Mouse (Mus musculus) ovary, postnatal 10 days (tissue): ENCODE data around the gene H6pd.

Experiments used
- DNase-seq: peaks from one replicate; pipeline ENCODE4 v3.0.0; 2022; ENCODE audit warnings: low spot score

H6pd gene

GRCm38 (mm10) chr4:149975291-149975690 lies 33.5 kb downstream of the H6pd start:
- DNase-seq, result no peak

GRCm38 (mm10) chr4:149971393-149971792 lies 37.4 kb downstream of the H6pd start:
- DNase-seq, result no peak

DNA sequence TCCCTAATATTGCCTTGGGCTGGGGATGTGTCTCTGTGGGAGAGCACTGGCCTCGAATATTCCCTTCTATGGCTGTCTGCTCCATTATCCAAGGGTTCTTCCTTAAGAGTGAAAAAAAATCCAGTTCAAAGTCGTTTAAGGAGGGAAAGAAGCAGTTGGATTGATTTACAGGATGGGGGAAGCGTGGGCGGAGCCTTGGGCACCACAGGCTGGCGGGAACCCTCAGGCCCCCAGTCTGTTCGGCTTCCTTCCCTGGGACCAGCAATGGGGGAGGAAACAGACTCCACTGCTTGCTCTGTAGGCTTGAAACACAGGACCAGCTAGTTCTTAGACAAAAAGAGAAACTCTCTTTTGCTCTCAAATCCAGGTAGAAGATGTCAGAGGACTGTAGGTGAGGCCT lies 40.3 kb downstream of the H6pd start:
- DNase-seq, result no peak

DNA sequence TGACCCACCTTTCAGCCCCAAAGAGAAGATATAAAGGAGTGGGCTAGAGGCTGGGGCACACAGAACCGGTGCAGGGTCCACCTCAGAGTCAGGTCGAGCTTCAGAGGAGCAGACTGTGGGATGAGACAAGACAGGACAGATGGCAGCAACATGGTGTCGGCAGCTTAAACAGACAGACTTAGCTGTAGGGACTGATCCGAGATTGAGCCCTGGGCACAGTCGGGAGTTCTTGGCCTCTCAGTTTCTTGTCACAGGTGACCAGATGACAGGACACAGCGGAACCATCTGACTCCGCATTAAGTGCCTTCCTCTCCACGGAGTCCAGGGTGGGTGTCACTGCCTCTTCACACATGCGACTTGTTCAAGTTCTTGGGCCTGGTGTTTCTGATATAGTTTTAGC lies 41.9 kb downstream of the H6pd start:
- no peak for DNase-seq

DNA sequence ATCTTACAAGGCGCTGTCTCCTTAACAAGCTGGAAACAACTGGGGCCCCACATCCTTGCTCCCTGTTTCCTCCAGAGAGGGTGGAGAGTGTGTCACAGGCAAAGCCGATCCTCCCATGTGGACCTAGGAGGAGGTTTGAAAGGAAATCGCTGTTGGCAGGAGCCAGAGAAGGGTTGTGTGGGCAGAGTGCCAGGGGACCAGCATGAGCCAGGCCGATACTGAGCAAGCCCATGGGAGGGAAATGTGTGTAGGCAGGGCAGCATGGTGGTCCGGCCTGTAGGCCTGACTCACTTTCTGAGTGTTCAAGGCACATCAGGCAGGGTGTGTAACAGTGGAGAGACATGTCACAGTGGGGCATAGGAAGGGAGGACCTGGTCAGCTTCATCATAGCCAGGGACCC lies 42.6 kb downstream of the H6pd start:
- no peak for DNase-seq

- DNase-seq, result no peak
These were observed 43.2 kb downstream of the H6pd start for GRCm38 (mm10) chr4:149965672-149966071.

- no peak for DNase-seq
These were observed 43.6 kb downstream of the H6pd start for GRCm38 (mm10) chr4:149965242-149965641.

- DNase-seq, result no peak
These were observed 44.1 kb downstream of the H6pd start for GRCm38 (mm10) chr4:149964770-149965169.

- no peak for DNase-seq
These were observed 44.5 kb downstream of the H6pd start for GRCm38 (mm10) chr4:149964285-149964684.

DNA sequence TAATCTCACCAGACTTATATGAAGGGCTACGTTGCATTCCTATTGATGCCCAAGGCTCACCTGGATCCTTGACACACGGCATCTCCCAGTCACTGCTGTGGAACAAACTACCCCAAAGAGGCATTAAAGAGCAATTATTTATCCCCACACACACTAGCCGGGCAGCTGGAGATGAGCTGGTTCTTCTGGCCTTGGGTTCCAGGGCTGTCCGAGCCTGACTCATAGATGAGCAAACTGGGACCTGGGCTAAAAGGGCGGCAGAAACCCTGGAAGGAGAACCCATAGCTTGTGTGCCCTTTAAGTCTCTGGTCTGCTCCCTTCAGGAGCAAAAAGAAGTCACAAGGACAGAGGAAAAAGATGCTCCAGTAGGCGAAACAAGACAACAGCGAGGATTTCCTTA lies 48.4 kb downstream of the H6pd start:
- no peak for DNase-seq

DNA sequence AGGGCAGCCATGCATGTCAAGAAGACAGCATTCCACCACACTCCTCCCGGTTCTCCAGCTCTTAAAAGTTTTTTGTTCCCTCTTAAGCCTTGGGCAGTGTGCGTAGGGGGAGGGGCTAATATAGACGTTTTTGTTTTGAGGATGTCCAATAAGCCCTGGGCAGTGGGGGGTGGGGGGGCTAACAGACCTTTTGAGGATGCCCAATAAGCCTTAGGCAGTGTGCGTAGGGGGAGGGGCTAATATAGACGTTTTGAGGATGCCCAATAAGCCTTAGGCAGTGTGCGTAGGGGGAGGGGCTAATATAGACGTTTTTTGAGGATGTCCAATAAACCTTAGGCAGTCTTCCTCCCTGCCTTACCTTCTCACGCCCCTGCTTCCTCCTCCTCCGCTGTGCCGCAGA lies 49.0 kb downstream of the H6pd start:
- no peak for DNase-seq

DNA sequence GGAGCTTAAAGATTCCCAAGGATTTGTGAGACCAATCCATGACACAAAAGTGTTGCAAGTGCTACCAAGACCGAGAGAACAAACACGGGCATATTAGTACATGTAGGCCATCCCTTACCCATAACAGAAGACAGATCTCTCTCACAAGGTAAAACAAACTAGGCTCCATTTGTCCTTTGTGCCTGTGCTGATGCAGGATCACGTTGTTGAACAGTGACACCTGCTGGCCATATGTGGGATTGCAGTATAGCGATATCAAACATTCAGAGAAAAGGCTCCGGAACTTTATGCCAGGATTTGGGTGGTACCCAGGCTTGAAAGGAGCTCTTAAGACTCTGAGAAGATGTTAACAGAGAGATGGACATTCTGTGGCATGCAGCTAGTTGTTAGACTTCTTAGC lies 50.3 kb downstream of the H6pd start:
- peak; percentile 68 for DNase-seq

DNA sequence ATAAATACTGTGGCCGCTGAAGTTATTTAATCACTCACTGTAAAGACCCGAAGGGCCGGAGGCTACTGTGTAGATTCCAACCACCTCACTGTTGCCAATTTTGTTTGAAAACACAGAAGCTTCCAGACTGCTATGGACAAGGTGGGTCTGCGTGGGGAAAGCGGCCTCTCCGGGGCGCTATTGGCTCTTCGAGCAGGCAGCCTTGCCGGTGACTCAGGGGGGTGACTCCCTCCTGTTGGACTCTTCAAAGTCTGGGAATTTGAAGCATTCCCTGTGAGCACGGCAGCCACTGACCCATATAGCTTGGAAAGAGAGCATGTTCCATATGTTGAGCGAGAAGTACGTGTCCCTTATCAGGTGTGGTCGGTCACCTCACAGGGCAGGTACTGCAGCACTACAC lies 52.8 kb downstream of the H6pd start:
- DNase-seq, result no peak

GRCm38 (mm10) chr4:149955631-149956030 lies 53.2 kb downstream of the H6pd start:
- DNase-seq, result no peak

GRCm38 (mm10) chr4:149954893-149955439 lies 53.9 kb downstream of the H6pd start, which contains the start of gene Spsb1:
Gene Spsb1 (minus strand): TSS chr4:149955043.
- peak; percentile 95 for DNase-seq

GRCm38 (mm10) chr4:149953621-149954481 lies 55.0 kb downstream of the H6pd start:
- DNase-seq, result no peak

- no peak for DNase-seq
These were observed 56.6 kb downstream of the H6pd start for GRCm38 (mm10) chr4:149952201-149952600.

DNA sequence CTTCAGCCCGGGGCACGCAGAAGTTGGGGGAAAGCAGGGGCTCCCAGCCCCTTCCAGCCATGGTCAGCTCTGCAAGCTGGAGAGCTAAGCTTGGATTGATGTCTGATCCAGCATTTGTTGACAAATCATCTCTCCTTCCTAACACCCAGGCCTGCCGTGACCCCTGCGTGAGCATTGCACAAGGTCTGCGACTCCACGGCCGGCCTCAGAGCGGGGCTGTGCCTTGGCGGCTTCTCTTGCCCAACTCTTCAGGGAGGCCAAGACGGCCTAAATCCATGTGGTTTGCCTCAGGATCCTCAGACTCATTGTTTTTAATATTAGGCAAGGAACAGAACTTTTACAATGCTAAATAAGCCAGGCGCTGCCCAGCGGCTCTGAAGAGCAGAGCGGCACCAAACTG lies 57.6 kb downstream of the H6pd start:
- no peak for DNase-seq

DNA sequence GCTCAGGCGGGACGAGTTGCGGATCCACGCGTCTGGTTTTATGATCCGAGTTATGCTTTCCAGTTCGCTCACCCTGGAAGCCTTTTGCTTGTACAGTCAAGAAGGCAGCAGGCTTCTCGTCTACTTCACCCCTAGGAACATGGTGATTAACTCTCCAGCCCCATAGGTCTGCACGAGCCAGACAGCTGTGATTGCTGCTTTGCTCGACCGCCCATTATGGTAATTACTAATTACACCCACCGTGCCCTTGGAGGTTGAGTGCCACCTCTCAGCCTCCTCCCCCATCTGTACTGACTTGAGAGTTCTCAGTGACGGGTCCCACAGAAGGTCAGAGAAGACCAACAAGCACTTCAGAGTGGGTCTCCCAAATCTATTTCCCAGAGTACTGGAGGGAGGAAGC lies 59.1 kb downstream of the H6pd start:
- DNase-seq, result no peak

DNA sequence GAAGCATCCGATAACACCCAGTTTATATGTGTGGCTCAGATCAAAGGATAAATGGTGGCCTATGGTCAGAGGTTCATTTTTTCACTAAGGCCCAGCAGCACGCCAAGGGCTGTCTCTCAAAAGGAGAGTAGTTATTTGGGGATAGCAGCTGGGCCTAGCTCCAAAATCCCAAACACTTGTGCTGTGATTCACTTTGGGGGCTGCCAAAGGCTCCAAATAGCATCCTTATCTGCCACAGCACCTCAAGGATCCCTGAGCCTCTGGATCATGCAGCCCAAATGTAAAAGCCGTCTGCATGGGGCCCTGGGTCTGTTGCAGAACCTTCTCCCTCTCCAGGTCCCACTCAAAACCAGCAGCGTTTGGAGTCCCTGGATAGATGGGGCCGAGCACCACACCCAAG lies 60.7 kb downstream of the H6pd start:
- no peak for DNase-seq

DNA sequence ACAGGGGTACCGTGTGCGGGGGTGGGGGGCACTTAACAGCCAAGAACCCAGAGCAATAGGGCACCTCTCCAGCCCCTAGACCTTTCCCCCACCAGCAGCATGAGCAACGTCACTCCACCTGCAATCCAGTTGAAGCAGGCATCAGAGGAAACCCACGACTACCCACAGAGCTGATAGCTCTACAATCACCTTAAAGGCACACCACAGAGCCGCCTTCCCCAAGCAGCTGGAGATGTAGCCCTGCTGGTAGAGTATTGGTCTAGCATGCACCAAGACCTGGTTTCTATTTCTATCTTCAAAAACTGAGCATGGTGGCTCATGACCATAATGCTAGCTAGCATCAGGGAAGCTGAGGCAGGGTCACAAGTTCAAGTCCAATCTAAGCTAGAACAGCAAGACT lies 61.4 kb downstream of the H6pd start:
- no peak for DNase-seq

- no peak for DNase-seq
These were observed 63.6 kb downstream of the H6pd start for GRCm38 (mm10) chr4:149945194-149945593.

DNA sequence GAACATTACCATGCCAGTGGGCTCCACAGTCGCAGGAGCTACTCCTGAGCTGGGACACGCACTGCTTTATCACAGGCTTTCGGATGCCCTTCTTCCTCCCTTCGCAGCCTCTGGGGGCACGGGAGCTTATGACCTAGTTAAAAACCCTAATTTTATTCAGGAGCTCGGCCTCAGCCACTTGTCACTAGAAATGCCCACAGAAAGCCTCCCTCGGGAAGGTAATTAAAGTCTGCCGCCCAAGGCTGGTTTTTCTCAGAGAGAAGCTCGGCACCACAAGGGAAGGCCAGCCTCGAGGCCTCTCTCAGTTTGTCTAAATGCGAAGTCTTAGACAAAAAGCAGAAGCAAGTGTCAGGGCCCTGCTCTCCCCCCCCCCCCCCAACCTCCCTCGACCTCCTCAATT lies 64.6 kb downstream of the H6pd start:
- DNase-seq, result no peak
